Mouse (Mus musculus) ovary, postnatal 10 days (tissue): ENCODE measurements around the gene Lama2.

Experiments used
- DNase-seq: peaks from one replicate; pipeline ENCODE4 v3.0.0; 2022; ENCODE audit warnings: low spot score

The Lama2 gene

GRCm38 (mm10) chr10:27184185-27184584, 435.4 kb downstream of the Lama2 start:
- DNase-seq = no peak

- no peak for DNase-seq
Measured at GRCm38 (mm10) chr10:27174271-27174670, 445.3 kb downstream of the Lama2 start.

- no peak for DNase-seq
Measured at GRCm38 (mm10) chr10:27164738-27165137, 454.8 kb downstream of the Lama2 start.

- no peak for DNase-seq
Measured at GRCm38 (mm10) chr10:27162364-27162763, 457.2 kb downstream of the Lama2 start.

- DNase-seq = no peak
Measured at GRCm38 (mm10) chr10:27150220-27150619, 469.3 kb downstream of the Lama2 start.

GRCm38 (mm10) chr10:27140422-27140821, 479.1 kb downstream of the Lama2 start:
- DNase-seq = no peak

- no peak for DNase-seq
Measured at GRCm38 (mm10) chr10:27135768-27136167, 483.8 kb downstream of the Lama2 start.

- DNase-seq = no peak
Measured at GRCm38 (mm10) chr10:27133135-27133534, 486.4 kb downstream of the Lama2 start.

- DNase-seq = no peak
Measured at GRCm38 (mm10) chr10:27127454-27127853, 492.1 kb downstream of the Lama2 start.

- no peak for DNase-seq
Measured at GRCm38 (mm10) chr10:27123763-27124162, 495.8 kb downstream of the Lama2 start.

- no peak for DNase-seq
Measured at GRCm38 (mm10) chr10:27117815-27118214, 501.7 kb downstream of the Lama2 start.

GRCm38 (mm10) chr10:27116938-27117647, 502.5 kb downstream of the Lama2 start:
- no peak for DNase-seq

- no peak for DNase-seq
Measured at GRCm38 (mm10) chr10:27114131-27114530, 505.4 kb downstream of the Lama2 start.

- no peak for DNase-seq
Measured at GRCm38 (mm10) chr10:27103811-27104210, 515.7 kb downstream of the Lama2 start.

- DNase-seq = no peak
Measured at GRCm38 (mm10) chr10:27101800-27102353, 517.7 kb downstream of the Lama2 start.

- no peak for DNase-seq
Measured at GRCm38 (mm10) chr10:27077113-27077512, 542.4 kb downstream of the Lama2 start.

- no peak for DNase-seq
Measured at GRCm38 (mm10) chr10:27068794-27069435, 550.6 kb downstream of the Lama2 start.

- no peak for DNase-seq
Measured at GRCm38 (mm10) chr10:27063671-27064070, 555.9 kb downstream of the Lama2 start.

GRCm38 (mm10) chr10:27054488-27054887, 565.1 kb downstream of the Lama2 start:
- DNase-seq = no peak

GRCm38 (mm10) chr10:27047196-27047595, 572.4 kb downstream of the Lama2 start:
- no peak for DNase-seq

- no peak for DNase-seq
Measured at GRCm38 (mm10) chr10:27041812-27042211, 577.7 kb downstream of the Lama2 start.

GRCm38 (mm10) chr10:27022707-27023106, 596.9 kb downstream of the Lama2 start:
- DNase-seq = no peak

GRCm38 (mm10) chr10:27012804-27013365, 606.7 kb downstream of the Lama2 start:
- DNase-seq = no peak
